Mouse (Mus musculus) hindlimb bud, embryonic 11.5 days (tissue): Measurements from ENCODE around the gene Acacb.

Experiments used
- DNase-seq: peaks from one replicate; pipeline ENCODE4 v3.0.0-alpha.2; 2012; ENCODE audit warnings: low read depth, low spot score; ENCODE audit errors: extremely low spot score

The Acacb gene

GRCm38 (mm10) chr5:114264030-114264459, 117.7 kb downstream of the Acacb start:
- no peak for DNase-seq

DNA sequence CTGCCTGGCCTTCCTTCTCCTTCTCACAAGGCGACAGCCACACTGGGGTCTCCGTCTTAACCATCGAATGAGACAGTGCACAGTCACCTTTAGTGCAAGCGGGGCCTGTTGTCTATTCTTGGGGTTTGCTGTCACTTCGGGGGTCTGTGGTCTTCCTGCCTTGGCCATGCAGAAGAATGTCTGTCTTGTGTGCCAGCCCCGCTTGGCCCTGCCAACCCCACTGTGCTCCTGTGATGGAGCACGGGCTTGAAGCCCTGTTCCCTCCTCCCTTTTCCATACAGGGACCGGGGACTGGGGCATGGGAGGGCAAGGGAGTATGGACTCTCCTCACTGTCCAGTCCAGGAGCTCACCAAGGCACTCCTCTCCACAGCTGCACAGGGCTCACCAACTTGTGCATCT, 118.5 kb downstream of the Acacb start:
- no peak for DNase-seq

DNA sequence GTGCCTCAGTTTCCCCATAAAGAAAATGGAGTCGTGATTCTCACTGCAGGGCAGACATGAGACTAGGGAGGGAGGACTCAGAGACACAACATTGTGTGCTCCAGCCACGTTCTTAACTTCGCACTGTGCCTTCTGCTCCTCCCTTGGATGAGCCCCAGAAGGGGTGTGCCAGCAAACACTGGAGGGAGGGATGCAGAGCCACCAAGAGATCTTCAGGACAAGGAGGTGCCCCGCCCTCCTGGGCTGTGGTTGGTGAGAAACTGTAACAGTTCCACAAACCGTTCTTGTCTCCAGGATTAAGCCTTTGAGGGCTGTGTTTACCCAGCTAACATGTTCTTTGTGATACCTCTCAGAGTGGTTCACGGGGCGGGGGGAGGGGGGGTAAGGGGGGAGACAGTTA, 122.3 kb downstream of the Acacb start:
- no peak for DNase-seq

DNA sequence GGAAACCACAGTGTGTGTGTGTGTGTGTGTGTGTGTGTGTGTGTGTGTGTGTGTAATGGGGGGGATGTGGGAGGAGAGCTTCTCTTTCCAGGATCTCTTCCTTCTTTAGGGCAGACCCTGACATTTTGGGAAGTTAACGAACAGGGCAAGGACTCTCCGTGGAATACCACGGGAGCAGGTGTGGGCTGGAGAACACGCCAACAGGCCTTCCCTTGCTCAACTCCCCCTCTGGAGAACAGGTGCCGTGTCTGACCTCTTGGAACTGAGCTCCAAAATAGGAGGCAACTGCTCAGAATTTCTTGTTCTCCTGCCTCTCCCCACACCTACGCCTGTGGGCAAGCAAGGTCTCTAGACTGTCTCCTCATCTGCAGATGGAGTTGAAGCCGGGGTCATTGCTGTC, 123.2 kb downstream of the Acacb start:
- no peak for DNase-seq

DNA sequence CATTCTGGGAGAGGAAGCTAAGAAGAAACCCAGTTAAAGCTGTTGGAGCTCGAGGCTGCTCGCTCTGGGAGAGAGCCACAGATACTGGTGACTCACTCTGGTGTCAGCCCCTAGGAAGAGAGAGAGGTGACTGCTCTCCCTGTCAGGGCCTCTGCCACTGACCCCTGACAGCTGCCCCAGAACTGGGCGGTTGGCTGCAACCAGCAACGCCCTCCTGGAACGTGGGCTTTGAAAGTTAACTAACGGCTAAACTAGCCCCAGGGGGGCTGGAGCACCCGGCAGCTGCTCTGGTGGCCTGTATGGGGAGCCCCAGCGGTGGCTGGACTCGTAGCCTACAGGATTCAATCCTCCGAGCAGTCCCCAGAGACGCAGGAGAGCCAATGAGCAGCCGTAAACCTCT, 123.6 kb downstream of the Acacb start:
- DNase-seq: no peak

GRCm38 (mm10) chr5:114273693-114274402, 127.5 kb downstream of the Acacb start, which contains the start of gene Foxn4:
Gene Foxn4, minus strand, starts transcription at chr5:114273807.
- no peak for DNase-seq

GRCm38 (mm10) chr5:114275339-114275738, 129.0 kb downstream of the Acacb start:
- DNase-seq: no peak

- no peak for DNase-seq
These were observed 129.7 kb downstream of the Acacb start for GRCm38 (mm10) chr5:114275991-114276390.

DNA sequence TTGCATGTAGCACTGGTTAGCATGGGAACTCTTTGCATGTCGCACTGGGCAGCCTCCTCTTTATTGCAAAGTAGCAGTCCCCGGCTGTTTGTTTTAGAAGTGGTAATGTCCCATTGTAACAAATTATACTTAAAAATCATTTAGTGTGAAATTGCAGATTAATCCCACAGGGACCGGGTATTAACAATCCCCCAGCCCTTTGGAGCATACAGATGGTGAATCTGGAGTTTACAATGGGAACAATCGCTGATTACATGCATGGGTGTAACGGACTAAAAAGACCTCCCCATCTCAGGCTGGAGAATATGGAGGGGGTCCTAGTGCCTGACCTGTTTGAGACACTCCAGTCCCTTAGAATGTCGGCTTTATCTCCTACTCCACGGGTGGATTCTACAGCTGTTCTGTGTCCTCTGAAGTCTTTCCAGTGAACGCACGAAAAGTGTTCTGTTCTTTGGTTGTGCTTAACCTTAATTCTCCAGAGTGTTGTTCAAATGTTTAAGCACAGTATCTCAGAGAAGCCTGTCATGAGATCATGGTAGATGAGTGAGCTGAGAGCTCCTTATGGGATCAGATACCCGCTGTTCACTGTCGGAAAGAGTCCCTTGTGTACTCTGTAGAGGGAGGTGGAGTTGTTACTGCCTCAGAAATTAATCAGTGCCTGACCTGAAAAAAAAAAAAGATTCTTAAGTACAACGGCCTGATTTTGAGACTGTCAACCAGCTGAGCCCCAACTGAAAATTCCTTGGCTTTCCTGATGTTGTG, 133.2 kb downstream of the Acacb start:
- no peak for DNase-seq

- DNase-seq: no peak
These were observed 136.0 kb downstream of the Acacb start for GRCm38 (mm10) chr5:114282346-114282745.

DNA sequence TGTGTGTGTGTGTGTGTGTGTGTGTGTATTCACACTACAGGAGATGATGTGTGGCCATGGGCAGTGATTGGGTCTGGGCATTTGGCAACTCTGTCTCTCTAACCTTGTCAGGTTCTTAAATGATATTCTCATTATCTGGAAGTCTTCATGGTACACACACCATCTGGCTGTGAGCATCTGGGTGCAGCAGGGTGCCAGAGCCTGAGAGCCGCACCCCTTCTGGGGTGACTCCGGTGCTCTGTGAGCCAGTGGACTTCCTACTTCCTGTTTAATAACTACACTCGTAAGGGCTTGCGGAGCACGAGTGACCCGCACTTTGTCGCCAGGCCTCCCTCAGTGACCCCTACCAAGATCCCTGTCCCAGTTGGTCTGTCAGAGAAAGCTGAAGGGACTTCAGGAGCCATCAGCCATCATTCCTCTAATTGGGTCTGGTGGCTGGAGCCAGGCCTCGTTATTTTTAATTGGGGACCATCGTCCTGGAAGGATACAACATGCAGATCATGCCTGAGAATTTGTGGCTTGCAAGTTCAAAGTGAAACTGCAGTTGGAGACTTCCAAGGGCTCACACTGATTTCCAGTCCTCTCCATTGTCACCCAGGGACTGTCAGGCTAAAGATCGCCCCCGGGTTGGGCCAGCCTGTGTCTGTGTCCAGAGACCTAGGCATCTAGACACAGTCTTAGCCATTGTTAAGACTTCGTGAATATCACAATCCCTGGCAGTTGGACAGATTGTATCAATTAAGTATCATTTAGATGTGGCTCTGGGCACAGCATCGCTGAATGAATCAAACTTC, 138.5 kb downstream of the Acacb start:
- no peak for DNase-seq

- DNase-seq: no peak
These were observed 139.0 kb downstream of the Acacb start for GRCm38 (mm10) chr5:114285398-114285700.

GRCm38 (mm10) chr5:114286102-114286501, 139.8 kb downstream of the Acacb start:
- DNase-seq: no peak

DNA sequence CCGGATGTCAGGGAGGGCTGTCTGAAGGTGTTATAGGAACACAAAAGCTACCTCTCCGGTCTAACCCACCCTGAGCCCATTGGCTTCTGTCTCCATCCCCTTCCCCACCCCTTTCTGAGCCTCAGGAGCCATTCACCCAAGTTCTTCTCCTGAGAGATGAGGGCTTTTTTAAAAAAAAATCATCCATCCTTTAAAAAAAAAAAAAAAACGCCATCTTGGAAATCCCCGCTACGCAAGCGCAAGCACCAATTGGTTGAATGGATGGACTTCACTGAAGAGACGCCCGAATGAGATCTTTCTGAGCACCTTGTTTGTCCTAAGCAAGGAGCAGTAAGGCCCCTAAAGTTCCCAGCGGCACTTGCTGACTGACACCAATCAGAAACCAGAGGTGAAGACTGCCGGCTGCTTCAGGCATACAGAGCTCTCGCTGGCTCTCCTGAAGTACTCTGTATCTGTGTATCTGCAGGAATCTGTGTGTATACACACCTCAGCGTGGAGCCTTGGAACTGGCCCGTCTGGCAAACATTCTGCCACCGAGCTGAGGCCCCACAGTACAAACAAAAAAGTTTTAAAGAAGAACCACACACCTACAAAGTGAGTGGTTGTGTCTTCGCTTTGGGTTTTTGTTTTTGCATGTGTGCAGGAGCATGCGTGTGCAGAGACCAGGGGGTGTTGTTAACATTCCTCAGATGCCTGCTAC, 140.7 kb downstream of the Acacb start:
- no peak for DNase-seq

- DNase-seq: no peak
These were observed 142.1 kb downstream of the Acacb start for GRCm38 (mm10) chr5:114288396-114288795.

DNA sequence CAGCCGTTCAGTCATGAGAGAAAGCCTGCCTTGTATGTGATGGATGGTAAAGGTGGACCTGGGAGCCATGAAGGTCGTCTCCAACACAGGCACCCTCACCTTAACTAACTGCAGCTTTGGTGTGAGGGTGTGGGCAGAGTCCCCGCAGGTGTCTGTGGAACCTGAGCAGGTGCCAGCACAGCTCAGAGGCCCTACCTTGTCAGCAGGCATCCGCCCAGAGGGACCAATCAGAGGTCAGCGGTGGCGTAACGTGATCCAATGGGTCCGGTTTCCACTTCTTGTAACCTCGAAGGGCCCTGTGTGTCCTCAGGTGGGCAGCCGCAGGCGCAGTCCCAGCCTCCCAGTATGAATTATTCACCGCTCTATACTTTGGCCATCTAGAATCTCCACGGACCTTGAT, 142.5 kb downstream of the Acacb start, which contains the start of gene Myo1h:
Gene Myo1h, plus strand, starts transcription at position 293 of the 400 bp plus-strand sequence.
- DNase-seq: no peak

GRCm38 (mm10) chr5:114290004-114290403, 143.7 kb downstream of the Acacb start:
- DNase-seq: no peak

DNA sequence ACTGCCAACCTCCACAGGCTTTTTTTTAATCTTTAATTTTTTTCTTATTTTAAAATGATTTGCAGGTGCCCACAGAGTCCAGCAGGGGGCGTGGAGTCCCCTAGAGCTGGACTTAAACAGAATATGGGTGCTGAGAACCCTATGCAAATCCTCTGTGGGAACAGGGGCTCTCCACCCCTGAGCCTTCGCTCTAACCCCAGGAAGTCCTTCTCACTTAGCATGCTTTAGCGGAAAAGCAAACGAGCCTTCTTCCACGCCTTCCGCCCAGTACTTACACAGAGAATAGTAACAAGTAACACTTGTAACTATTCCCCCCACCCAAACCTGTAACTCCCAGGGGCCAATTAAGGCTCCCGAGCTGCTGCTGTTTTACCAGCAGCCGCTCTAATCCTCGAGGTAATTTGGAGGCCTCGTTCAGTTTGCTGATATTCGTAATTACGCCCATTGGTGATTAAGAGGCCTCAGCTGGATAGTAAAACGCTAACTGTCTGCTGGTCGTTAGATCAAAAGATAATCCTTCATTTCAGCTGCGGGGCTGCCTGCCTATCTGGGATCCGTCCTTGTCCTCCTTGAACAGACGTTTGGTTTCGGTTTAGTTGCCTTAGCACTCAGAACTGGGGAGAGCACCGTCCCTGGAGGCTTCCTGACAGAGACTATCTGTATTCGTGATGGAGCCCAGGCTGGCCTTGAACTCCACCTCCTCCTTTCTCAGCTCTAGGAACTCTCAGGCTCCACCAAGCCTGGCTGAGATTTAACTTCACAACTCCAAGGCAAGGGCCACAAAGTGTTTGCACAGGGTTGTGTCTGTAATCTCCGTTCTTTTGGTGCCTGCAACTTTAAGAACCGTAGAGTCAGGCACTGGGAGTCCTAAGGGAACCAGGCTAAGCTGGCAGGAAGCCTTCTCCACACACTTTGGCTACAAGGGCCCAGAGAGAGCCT, 150.6 kb downstream of the Acacb start:
- no peak for DNase-seq

- no peak for DNase-seq
These were observed 152.0 kb downstream of the Acacb start for GRCm38 (mm10) chr5:114298212-114298894.
